Mouse (Mus musculus) ES-Bruce4 (cell line): ENCODE data around the gene Ndufa3.

Experiments used
- CTCF ChIP-seq: IDR thresholded peaks from one replicate; pipeline ENCODE4 v1.8.1; 2011; ENCODE audit warnings: low read depth, low read length
- EP300 ChIP-seq: IDR thresholded peaks from 2 replicates; pipeline ENCODE4 v1.6.1; 2011; ENCODE audit warnings: low read depth, low read length; ENCODE audit not compliant: insufficient read depth
- POLR2A ChIP-seq: IDR thresholded peaks from one replicate; pipeline ENCODE4 v1.8.1; 2011; ENCODE audit warnings: low read length; ENCODE audit not compliant: insufficient read depth

DNA sequence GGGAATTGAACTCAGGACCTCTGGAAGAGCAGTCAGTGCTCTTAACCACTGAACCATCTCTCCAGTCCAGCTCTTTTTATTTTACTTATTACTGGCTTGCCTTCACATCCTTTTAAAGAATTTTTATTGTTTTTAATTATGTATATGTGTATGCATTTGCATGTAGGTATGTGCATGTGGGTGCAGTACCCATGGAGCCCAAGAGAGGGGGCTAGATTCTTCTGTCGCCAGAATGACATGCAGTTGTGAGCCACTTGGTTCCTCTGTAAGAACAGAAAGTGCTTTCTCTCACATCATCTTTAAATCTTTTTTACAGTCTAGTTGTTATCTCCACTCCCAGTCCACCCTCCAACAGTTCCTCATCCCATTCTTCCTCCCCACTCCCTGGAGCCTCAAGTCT, 25.6 kb upstream of the Ndufa3 start:
- TF ChIP-seq CTCF: peak; percentile 14
- TF ChIP-seq EP300: no peak
- TF ChIP-seq POLR2A: no peak
